Mouse (Mus musculus): Measurements from ENCODE around the gene Zfp14. TPM values are rescaled to one million over a fixed set of nuclear protein-coding genes. Genes with fewer than 3 reads are reported as not detected.

Zfp14 gene
- polyA plus RNA-seq, 1 experiment from 2014 or later: 2.3 TPM

DNA sequence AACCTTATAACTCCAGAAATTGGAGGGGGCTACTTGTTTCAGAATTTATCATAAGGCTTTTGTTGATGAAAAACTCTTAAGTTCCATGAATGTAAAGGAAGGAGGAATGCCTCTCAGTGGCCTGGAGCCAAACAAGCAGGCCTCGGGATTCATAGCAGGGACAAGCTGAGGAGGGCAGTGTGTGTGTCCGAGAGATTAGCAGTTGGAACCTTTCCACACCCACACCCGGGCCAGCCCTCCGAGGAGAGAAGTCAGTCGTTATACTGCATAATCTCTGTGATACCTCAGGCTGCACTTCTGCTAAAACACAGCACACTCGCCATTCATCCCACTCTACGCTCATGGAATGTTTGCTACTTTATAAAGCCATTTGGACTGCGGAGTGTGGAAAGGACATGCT lies 27.4 kb downstream of the Zfp14 start:
- WGBS: 77% methylated on average over 8 of the region's 8 CpGs
- Histone ChIP-seq H3K27ac (ENCODE audit: low read length) (no peak overlapping the region), H3K27me3 (replicated peaks; ENCODE audit: insufficient read depth, low read length) (no peaks in the 10 kb centered on the region), H3K9ac (replicated peaks; ENCODE audit: low read depth) (no peak overlapping the region), H3K4me1 (ENCODE audit: insufficient read depth, low read depth, low read length) (no peaks in the 10 kb centered on the region), H3K36me3 (ENCODE audit: insufficient read depth, low read length) (peaks cover 36% of the 10 kb centered on the region), H3K4me2 (replicated peaks; ENCODE audit: low read depth, low read length) (no peak overlapping the region), H3K4me3 (ENCODE audit: low read depth, low read length) (no peak overlapping the region), H3K9me3 (ENCODE audit: low read length) (no peaks in the 10 kb centered on the region)
- no peak for ATAC-seq
- TF ChIP-seq CTCF (IDR thresholded peaks at IDR 0.05) (no peak), EP300 (IDR thresholded peaks at IDR 0.05) (no peak)
- DNase-seq (ENCODE audit: low spot score): no peak

DNA sequence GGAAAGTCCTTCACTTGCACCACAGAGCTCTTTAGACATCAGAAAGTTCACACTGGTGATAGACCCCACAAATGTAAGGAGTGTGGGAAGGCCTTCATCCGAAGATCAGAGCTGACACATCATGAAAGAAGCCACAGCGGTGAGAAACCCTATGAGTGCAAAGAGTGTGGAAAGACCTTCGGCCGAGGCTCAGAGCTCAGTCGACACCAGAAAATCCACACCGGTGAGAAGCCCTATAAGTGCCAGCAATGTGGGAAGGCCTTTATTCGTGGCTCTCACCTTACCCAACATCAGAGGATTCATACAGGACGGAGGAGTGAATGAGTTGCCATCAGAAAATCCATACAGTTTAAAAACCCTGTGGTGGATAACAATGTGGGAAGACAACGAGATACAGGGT lies 27.9 kb downstream of the Zfp14 start:
- WGBS: 96% methylated on average over 9 of the region's 9 CpGs

DNA sequence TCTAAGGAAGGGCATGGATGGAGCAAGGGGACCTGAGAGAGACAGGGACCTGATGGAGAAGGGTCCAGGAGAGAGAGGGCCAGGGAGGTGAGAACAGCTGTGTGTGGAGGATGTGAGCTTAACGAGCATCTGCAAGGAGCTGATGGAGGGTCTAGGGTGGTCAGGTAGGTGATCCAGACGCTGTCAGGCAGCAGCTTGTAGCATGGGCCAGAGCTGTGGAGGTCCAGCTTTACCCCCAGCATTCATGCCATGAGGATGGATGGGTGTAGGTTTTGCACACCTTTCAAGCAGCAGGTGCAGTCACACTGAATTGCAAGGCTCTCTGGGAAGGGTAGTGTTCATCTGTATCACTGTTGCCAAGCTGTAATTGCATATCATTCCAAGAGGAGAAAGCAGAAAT lies 31.6 kb downstream of the Zfp14 start:
- no peak for DNase-seq (ENCODE audit: low spot score)
- no peaks in the 10 kb centered on the region for H3K4me1 ChIP-seq (ENCODE audit: insufficient read depth, low read depth, low read length)
- TF ChIP-seq CTCF (IDR thresholded peaks at IDR 0.05) (no peak), EP300 (IDR thresholded peaks at IDR 0.05) (no peak)

More for the DNA sequence above, 27.9 kb downstream of the Zfp14 start:
- H3K9me3 ChIP-seq (ENCODE audit: low read length): no peaks in the 10 kb centered on the region
- TF ChIP-seq EP300 (IDR thresholded peaks at IDR 0.05) (no peak), CTCF (IDR thresholded peaks at IDR 0.05) (no peak)
- DNase-seq (ENCODE audit: low spot score): no peak
- no peak for ATAC-seq
- peaks cover 41% of the 10 kb centered on the region for H3K36me3 ChIP-seq (ENCODE audit: insufficient read depth, low read length)
- no peak overlapping the region for H3K4me2 ChIP-seq (replicated peaks; ENCODE audit: low read depth, low read length)
- no peaks in the 10 kb centered on the region for H3K4me1 ChIP-seq (ENCODE audit: insufficient read depth, low read depth, low read length)
- H3K9ac ChIP-seq (replicated peaks; ENCODE audit: low read depth): no peak overlapping the region
- H3K27ac ChIP-seq (ENCODE audit: low read length): no peak overlapping the region
- H3K4me3 ChIP-seq (ENCODE audit: low read depth, low read length): no peak overlapping the region
- H3K27me3 ChIP-seq (replicated peaks; ENCODE audit: insufficient read depth, low read length): no peaks in the 10 kb centered on the region

DNA sequence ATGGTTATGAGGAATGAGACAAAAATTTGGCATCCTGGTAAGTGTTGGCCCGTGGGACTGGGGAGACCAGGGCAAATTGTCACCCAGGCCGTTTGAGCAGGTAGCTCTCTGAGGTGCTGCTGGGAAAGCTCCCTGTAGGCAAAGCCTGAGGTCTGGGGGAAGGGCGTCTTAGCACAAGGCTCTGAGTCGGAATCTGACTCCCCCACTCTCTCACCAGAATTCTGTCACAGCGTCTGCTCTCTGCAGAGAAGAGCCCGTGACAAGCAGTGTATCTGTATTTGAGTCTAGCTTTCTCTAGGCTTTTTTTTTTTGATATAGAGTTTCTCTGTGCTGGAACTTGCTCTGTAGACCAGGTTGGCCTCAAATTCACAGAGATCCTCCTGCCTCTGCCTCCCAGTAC lies 34.0 kb downstream of the Zfp14 start:
- Histone ChIP-seq H3K27ac (ENCODE audit: low read length) (no peak overlapping the region), H3K9ac (replicated peaks; ENCODE audit: low read depth) (no peak overlapping the region), H3K36me3 (ENCODE audit: insufficient read depth, low read length) (peaks cover 35% of the 10 kb centered on the region; the same call in 1 of the 2 replicates), H3K27me3 (replicated peaks; ENCODE audit: insufficient read depth, low read length) (no peaks in the 10 kb centered on the region), H3K4me2 (replicated peaks; ENCODE audit: low read depth, low read length) (no peak overlapping the region), H3K4me3 (ENCODE audit: low read depth, low read length) (no peak overlapping the region), H3K4me1 (ENCODE audit: insufficient read depth, low read depth, low read length) (no peaks in the 10 kb centered on the region), H3K9me3 (ENCODE audit: low read length) (no peaks in the 10 kb centered on the region)
- 92% methylated on average over 6 of the region's 6 CpGs for WGBS
- DNase-seq (ENCODE audit: low spot score) (no peak), ATAC-seq (no peak)
- TF ChIP-seq CTCF (IDR thresholded peaks at IDR 0.05) (no peak), EP300 (IDR thresholded peaks at IDR 0.05) (no peak)

More for the DNA sequence above, 31.6 kb downstream of the Zfp14 start:
- Histone ChIP-seq H3K4me2 (replicated peaks; ENCODE audit: low read depth, low read length) (no peak overlapping the region), H3K27ac (ENCODE audit: low read length) (no peak overlapping the region), H3K27me3 (replicated peaks; ENCODE audit: insufficient read depth, low read length) (no peaks in the 10 kb centered on the region), H3K9me3 (ENCODE audit: low read length) (no peaks in the 10 kb centered on the region), H3K4me3 (ENCODE audit: low read depth, low read length) (no peak overlapping the region), H3K36me3 (ENCODE audit: insufficient read depth, low read length) (peaks cover 49% of the 10 kb centered on the region), H3K9ac (replicated peaks; ENCODE audit: low read depth) (no peak overlapping the region)
- no peak for ATAC-seq
- WGBS: 79% methylated on average over 2 of the region's 2 CpGs

DNA sequence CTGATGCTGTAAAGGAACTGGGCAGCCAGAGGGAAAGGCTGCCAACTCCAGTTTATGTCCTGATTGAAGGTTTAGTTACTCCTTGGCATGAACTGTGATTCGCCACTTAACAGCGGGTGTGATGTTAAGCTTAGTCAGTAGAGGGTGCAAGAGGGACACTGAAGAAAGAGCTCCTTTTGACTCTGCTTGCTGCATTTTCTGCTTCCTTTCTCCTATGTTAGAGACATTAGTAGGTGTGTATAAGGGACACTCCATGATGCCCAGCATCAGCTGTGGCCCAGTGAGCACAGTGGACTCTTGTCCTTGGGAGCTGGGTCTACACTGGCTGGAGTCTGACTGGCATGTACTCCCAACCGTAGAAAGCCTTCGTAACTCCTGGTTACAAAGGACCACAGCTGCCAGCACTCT lies 38.2 kb downstream of the Zfp14 start:
- Histone ChIP-seq H3K4me3 (ENCODE audit: low read depth, low read length) (no peak overlapping the region), H3K27ac (ENCODE audit: low read length) (no peak overlapping the region), H3K36me3 (ENCODE audit: insufficient read depth, low read length) (peaks cover 20% of the 10 kb centered on the region; the same call in 1 of the 2 replicates), H3K4me1 (ENCODE audit: insufficient read depth, low read depth, low read length) (no peaks in the 10 kb centered on the region), H3K27me3 (replicated peaks; ENCODE audit: insufficient read depth, low read length) (no peaks in the 10 kb centered on the region), H3K9ac (replicated peaks; ENCODE audit: low read depth) (no peak overlapping the region), H3K9me3 (ENCODE audit: low read length) (no peaks in the 10 kb centered on the region), H3K4me2 (replicated peaks; ENCODE audit: low read depth, low read length) (no peak overlapping the region)
- WGBS: 72% methylated on average over 4 of the region's 4 CpGs
- TF ChIP-seq EP300 (IDR thresholded peaks at IDR 0.05) (no peak), CTCF (IDR thresholded peaks at IDR 0.05) (peak; percentile 78)
- peak; percentile 64 for DNase-seq (ENCODE audit: low spot score)
- ATAC-seq: 0 out of 2 replicates have a peak, but pooled peaks have one; percentile 23

DNA sequence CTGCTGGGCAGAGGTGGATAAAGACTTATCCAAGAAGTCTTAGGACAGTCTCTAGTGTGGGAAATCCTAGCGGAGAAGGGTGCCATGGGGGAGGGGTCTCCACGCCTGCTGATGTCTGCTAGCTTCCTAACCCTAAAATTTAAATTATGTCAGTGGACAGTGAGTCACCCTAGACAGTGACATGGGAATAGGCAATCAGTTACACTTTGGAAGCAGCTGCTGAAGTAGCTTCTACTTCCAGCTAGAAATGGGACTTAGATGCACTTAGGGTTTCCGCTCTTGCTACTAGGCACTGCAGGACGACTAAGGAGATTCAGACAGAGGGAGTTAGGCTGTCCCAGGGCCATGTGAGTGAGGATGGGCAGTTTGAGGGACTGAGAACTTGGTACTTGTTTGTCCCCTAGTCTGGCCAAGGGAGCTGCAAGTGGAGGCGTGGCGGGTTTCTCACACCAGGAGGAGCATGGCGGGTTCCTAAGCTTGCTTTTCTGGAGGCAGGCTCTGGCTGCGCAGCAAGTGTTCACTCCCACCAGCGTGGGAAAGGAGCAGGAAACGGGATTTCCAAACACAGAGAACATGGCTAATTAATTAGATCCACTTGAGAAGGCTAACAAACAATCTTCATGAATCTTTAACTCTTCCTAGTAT lies 40.5 kb downstream of the Zfp14 start:
- Histone ChIP-seq H3K36me3 (ENCODE audit: insufficient read depth, low read length) (peaks cover 7% of the 10 kb centered on the region; the same call in 1 of the 2 replicates), H3K4me3 (ENCODE audit: low read depth, low read length) (no peak overlapping the region), H3K27ac (ENCODE audit: low read length) (no peak overlapping the region), H3K9ac (replicated peaks; ENCODE audit: low read depth) (no peak overlapping the region), H3K4me2 (replicated peaks; ENCODE audit: low read depth, low read length) (no peak overlapping the region), H3K4me1 (ENCODE audit: insufficient read depth, low read depth, low read length) (no peaks in the 10 kb centered on the region), H3K27me3 (replicated peaks; ENCODE audit: insufficient read depth, low read length) (no peaks in the 10 kb centered on the region), H3K9me3 (ENCODE audit: low read length) (no peaks in the 10 kb centered on the region)
- TF ChIP-seq CTCF (IDR thresholded peaks at IDR 0.05): no peak
- TF ChIP-seq EP300 (IDR thresholded peaks at IDR 0.05): no peak
- ATAC-seq (no peak), DNase-seq (ENCODE audit: low spot score) (no peak)
- WGBS: 69% methylated on average over 10 of the region's 10 CpGs
